Mouse (Mus musculus) kidney, postnatal 0 days (tissue): ENCODE results near the gene Gm20388. TPM values are rescaled to one million over a fixed set of nuclear protein-coding genes. Genes with fewer than 3 reads are reported as not detected.
A peak's percentile ranks its signal among the peaks of the same experiment; 100 is the strongest.

Experiments
- ATAC-seq: fragments of 200-750 bp; cut with Nextera tagmentation; replicated peaks from 2 replicates; pipeline ENCODE4 v1.8.0; 2017; ENCODE audit warnings: low read depth, moderate number of reproducible peaks, moderate TSS enrichment, moderate library complexity; ENCODE audit not compliant: low FRiP score
- DNase-seq: peaks from one replicate; pipeline ENCODE4 v3.0.0-alpha.2; 2016; ENCODE audit warnings: low spot score
- H3K27ac ChIP-seq: fragments of 300-500 bp; sonication (generic); 2 replicates; pipeline ENCODE4 v1.5.1; 2014; ENCODE audit warnings: mild to moderate bottlenecking
- H3K27me3 ChIP-seq: fragments of 300-500 bp; sonication (generic); 2 replicates; pipeline ENCODE4 v1.6.1; 2014; ENCODE audit warnings: low read length, mixed read lengths; ENCODE audit not compliant: insufficient read depth
- H3K36me3 ChIP-seq: fragments of 300-500 bp; sonication (generic); 2 replicates; pipeline ENCODE4 v1.6.1; 2014; ENCODE audit warnings: low read length, mixed read lengths; ENCODE audit not compliant: insufficient read depth
- H3K4me1 ChIP-seq: fragments of 300-500 bp; sonication (generic); replicated peaks from 2 replicates; pipeline ENCODE4 v1.6.1; 2014; ENCODE audit warnings: antibody characterized with exemption, low read length, mixed read lengths; ENCODE audit not compliant: insufficient read depth
- H3K4me2 ChIP-seq: fragments of 300-500 bp; sonication (generic); 2 replicates; pipeline ENCODE4 v1.6.1; 2014; ENCODE audit warnings: mild to moderate bottlenecking, low read length, moderate library complexity, mixed read lengths
- H3K4me3 ChIP-seq: fragments of 300-500 bp; sonication (generic); replicated peaks from 2 replicates; pipeline ENCODE4 v1.5.1; 2014; ENCODE audit warnings: low read depth, low read length
- H3K9ac ChIP-seq: fragments of 300-500 bp; sonication (generic); 2 replicates; pipeline ENCODE4 v1.6.1; 2014; ENCODE audit warnings: low read depth, low read length
- H3K9me3 ChIP-seq: fragments of 300-500 bp; sonication (generic); replicated peaks from 2 replicates; pipeline ENCODE4 v1.6.1; 2016; ENCODE audit warnings: low read length, inconsistent platforms, mixed read lengths
- CTCF ChIP-seq: IDR thresholded peaks from 2 replicates; pipeline ENCODE4 v1.5.1; 2016; ENCODE audit warnings: antibody characterized with exemption, low read depth, mild to moderate bottlenecking, moderate library complexity
- WGBS: fragments of 180-500 bp; shearing (Covaris S2); extraction: QIAGEN DNeasy Blood & Tissue Kit; methylation state at CpG from one replicate; pipeline ENCODE4 v1.1.7; 2014; 5-methylcytosine and 5-hydroxymethylcytosine counted together
- polyA plus RNA-seq: library from polyadenylated mRNA; unstranded; fragments of >200 nt; fragmentation: Nextera tagmentation; extraction: Ambion mirVana; gene quantifications from 2 replicates; pipeline ENCODE4 v1.2.1, GENCODE M21; 2015

Gene Gm20388
- polyA plus RNA-seq, 1 experiment from 2014 or later: not detected

- 24% methylated on average over 10 of the region's 10 CpGs for WGBS
- H3K4me3 ChIP-seq: no peak overlapping the region
- TF ChIP-seq CTCF: no peak
- ATAC-seq (peak; percentile 15; the same call in 1 of the 2 replicates), DNase-seq (no peak)
- H3K27me3 ChIP-seq: no peaks in the 10 kb centered on the region
- H3K27ac ChIP-seq: peak overlapping the region; percentile 83
- H3K4me1 ChIP-seq: peaks cover 25% of the 10 kb centered on the region
- H3K9me3 ChIP-seq: no peaks in the 10 kb centered on the region
- H3K9ac ChIP-seq: no peak overlapping the region
- peaks cover 26% of the 10 kb centered on the region for H3K36me3 ChIP-seq
- H3K4me2 ChIP-seq: peak overlapping the region; percentile 89
Observed at GRCm38 (mm10) chr8:122574667-122575251, 2664.1 kb downstream of the Gm20388 start.

GRCm38 (mm10) chr8:122575286-122575685 lies 2664.6 kb downstream of the Gm20388 start:
- no peaks in the 10 kb centered on the region for H3K9me3 ChIP-seq
- WGBS: 41% methylated on average over 8 of the region's 8 CpGs
- H3K36me3 ChIP-seq: peaks cover 22% of the 10 kb centered on the region
- peak overlapping the region; percentile 83 for H3K27ac ChIP-seq
- H3K4me3 ChIP-seq: peak overlapping the region; percentile 62; the same call in 1 of the 2 replicates
- no peaks in the 10 kb centered on the region for H3K27me3 ChIP-seq
- DNase-seq (no peak), ATAC-seq (no peak)
- peak overlapping the region; percentile 89 for H3K4me2 ChIP-seq
- H3K4me1 ChIP-seq: peaks cover 26% of the 10 kb centered on the region
- peak overlapping the region; percentile 71; the same call in 1 of the 2 replicates for H3K9ac ChIP-seq
- no peak for TF ChIP-seq CTCF

GRCm38 (mm10) chr8:122575735-122576647 lies 2665.3 kb downstream of the Gm20388 start:
- Histone ChIP-seq H3K27ac (peak overlapping the region; percentile 83), H3K4me3 (peak overlapping the region; percentile 62), H3K27me3 (no peaks in the 10 kb centered on the region), H3K9ac (peak overlapping the region; percentile 71), H3K9me3 (no peaks in the 10 kb centered on the region), H3K36me3 (peaks cover 17% of the 10 kb centered on the region), H3K4me1 (peaks cover 26% of the 10 kb centered on the region), H3K4me2 (peak overlapping the region; percentile 89)
- no peak for DNase-seq
- WGBS: 17% methylated on average over 21 of the region's 21 CpGs
- ATAC-seq: peak; percentile 12
- no peak for TF ChIP-seq CTCF

GRCm38 (mm10) chr8:122576648-122577022 lies 2666.0 kb downstream of the Gm20388 start, which contains the start of gene Aprt:
Gene Aprt (minus strand): TSS chr8:122576909.
- Histone ChIP-seq H3K36me3 (peaks cover 12% of the 10 kb centered on the region), H3K4me2 (peak within 1 kb of the TSS; percentile 89), H3K9me3 (no peaks in the 10 kb centered on the region), H3K9ac (peak within 1 kb of the TSS; percentile 71), H3K4me3 (peak within 1 kb of the TSS; percentile 62), H3K27me3 (no peaks in the 10 kb centered on the region), H3K4me1 (peaks cover 26% of the 10 kb centered on the region), H3K27ac (peak within 1 kb of the TSS; percentile 83)
- DNase-seq (peak; percentile 96), ATAC-seq (peak; percentile 82)
- 0% methylated on average over 39 of the region's 39 CpGs for WGBS
- no peak for TF ChIP-seq CTCF

GRCm38 (mm10) chr8:122577116-122577515 lies 2666.5 kb downstream of the Gm20388 start:
- peaks cover 7% of the 10 kb centered on the region for H3K36me3 ChIP-seq
- no peaks in the 10 kb centered on the region for H3K9me3 ChIP-seq
- H3K27me3 ChIP-seq: no peaks in the 10 kb centered on the region
- H3K9ac ChIP-seq: peak overlapping the region; percentile 71
- H3K4me2 ChIP-seq: peak overlapping the region; percentile 89
- WGBS: 12% methylated on average over 10 of the region's 10 CpGs
- DNase-seq (peak; percentile 72), ATAC-seq (peak; percentile 12; the same call in 1 of the 2 replicates)
- no peak overlapping the region for H3K4me3 ChIP-seq
- H3K4me1 ChIP-seq: peaks cover 26% of the 10 kb centered on the region
- no peak overlapping the region for H3K27ac ChIP-seq
- no peak for TF ChIP-seq CTCF

GRCm38 (mm10) chr8:122579196-122579595 lies 2668.6 kb downstream of the Gm20388 start:
- DNase-seq: no peak
- no peak for ATAC-seq
- Histone ChIP-seq H3K4me3 (no peak overlapping the region), H3K4me1 (peaks cover 26% of the 10 kb centered on the region), H3K36me3 (no peaks in the 10 kb centered on the region), H3K27me3 (no peaks in the 10 kb centered on the region), H3K27ac (no peak overlapping the region), H3K4me2 (no peak overlapping the region; the same call in 1 of the 2 replicates), H3K9me3 (no peaks in the 10 kb centered on the region), H3K9ac (no peak overlapping the region)
- no peak for TF ChIP-seq CTCF
- 43% methylated on average over 7 of the region's 7 CpGs for WGBS
